Mouse (Mus musculus): ENCODE results near the gene Zfand3. TPM values are rescaled to one million over a fixed set of nuclear protein-coding genes. Genes with fewer than 3 reads are reported as not detected.

The Zfand3 gene
- total and polyA plus RNA-seq, 3 experiments: 23.2 to 44.0 (median 23.5) TPM

Other genes starting within 250 kb of the Zfand3 start
- 0.25 and 0.38 TPM in 2 replicates for gene Mdga1, start 34.6 kb upstream of the Zfand3 start, total RNA-seq (2012; rRNA removed)
- gene Mdga1, start 34.6 kb upstream of the Zfand3 start, total RNA-seq (2014; rRNA removed): 0.34 and 0.39 TPM in 2 replicates
- gene Mdga1, start 34.6 kb upstream of the Zfand3 start, polyA plus RNA-seq (2012; ENCODE audit: insufficient read length, low read depth): 0.29 and 0.65 TPM in 2 replicates